Mouse (Mus musculus): ENCODE measurements around the gene Gm4871. TPM values are rescaled to one million over a fixed set of nuclear protein-coding genes. Genes with fewer than 3 reads are reported as not detected.
"Not testable (repeated sequence)": the region's sequence is repeated elsewhere in the genome, so short reads cannot be mapped to it uniquely, and the experiment has no call there.

The Gm4871 gene
- total and polyA plus RNA-seq, 2 experiments from 2014 or later = not detected

DNA sequence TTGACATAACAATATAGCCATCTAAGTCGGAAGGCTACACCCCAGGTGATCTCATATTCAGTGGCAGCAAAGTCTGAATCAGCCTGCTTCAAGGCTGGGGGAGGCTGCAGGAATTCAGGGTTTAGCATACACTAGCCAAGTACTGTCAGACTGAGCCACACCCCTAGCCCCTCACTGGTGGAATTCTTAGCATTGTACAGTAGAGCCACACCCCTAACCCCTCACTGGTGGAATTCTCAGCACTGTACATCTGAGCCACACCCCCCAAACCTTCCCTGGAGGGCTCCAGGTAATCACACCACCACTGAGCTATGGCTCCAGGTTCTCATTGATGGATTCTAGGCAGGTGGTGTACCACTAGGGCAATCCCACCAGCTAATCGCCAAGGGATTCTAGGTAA, 27.0 kb upstream of the Gm4871 start:
- no peak for DNase-seq (ENCODE audit: low spot score)
- Histone ChIP-seq H3K4me1 (ENCODE audit: insufficient read depth, low read length) (no peaks in the 10 kb centered on the region), H3K9me3 (ENCODE audit: low read length) (no peaks in the 10 kb centered on the region), H3K4me3 (ENCODE audit: low read length) (no peak overlapping the region), H3K9ac (replicated peaks; ENCODE audit: low read length) (no peak overlapping the region), H3K27ac (no peak overlapping the region), H3K27me3 (ENCODE audit: insufficient read depth, low read length) (no peaks in the 10 kb centered on the region), H3K36me3 (ENCODE audit: insufficient read depth, low read length) (no peaks in the 10 kb centered on the region), H3K4me2 (ENCODE audit: low read depth, low read length) (no peak overlapping the region)
- 69% methylated on average over 2 of the region's 2 CpGs for WGBS
- TF ChIP-seq CTCF (IDR thresholded peaks at IDR 0.05; ENCODE audit: low read depth) = no peak
- ATAC-seq = no peak

DNA sequence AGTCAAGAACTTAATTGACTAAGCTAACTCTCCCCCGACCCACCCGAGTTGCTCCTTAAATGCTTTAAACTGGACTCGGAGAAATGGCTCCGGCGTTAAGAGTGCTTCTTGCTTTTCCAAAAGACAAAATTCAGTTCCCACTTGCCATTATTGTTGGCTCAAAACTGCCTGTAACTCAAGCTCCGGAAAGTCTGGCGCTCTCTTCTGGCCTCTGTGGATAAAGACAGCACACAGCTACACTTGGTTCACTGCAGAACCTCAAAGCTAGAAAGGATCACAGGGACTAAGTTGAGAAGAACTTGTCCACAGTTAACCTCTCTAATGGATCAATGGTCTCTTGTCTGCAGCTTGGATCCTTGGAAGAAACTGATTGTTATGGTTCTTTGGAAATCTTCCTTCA, 26.2 kb upstream of the Gm4871 start:
- no peak overlapping the region for H3K4me2 ChIP-seq (ENCODE audit: low read depth, low read length)
- H3K27ac ChIP-seq = no peak overlapping the region
- 0 out of 2 replicates have a peak, but pooled peaks have one; percentile 11 for TF ChIP-seq CTCF (IDR thresholded peaks at IDR 0.05; ENCODE audit: low read depth)
- no peaks in the 10 kb centered on the region for H3K27me3 ChIP-seq (ENCODE audit: insufficient read depth, low read length)
- no peak overlapping the region for H3K9ac ChIP-seq (replicated peaks; ENCODE audit: low read length)
- no peaks in the 10 kb centered on the region for H3K9me3 ChIP-seq (ENCODE audit: low read length)
- no peak overlapping the region for H3K4me3 ChIP-seq (ENCODE audit: low read length)
- WGBS = 85% methylated on average over 7 of the region's 7 CpGs
- no peak for ATAC-seq
- no peaks in the 10 kb centered on the region for H3K4me1 ChIP-seq (ENCODE audit: insufficient read depth, low read length)
- H3K36me3 ChIP-seq (ENCODE audit: insufficient read depth, low read length) = no peaks in the 10 kb centered on the region
- DNase-seq (ENCODE audit: low spot score) = no peak

DNA sequence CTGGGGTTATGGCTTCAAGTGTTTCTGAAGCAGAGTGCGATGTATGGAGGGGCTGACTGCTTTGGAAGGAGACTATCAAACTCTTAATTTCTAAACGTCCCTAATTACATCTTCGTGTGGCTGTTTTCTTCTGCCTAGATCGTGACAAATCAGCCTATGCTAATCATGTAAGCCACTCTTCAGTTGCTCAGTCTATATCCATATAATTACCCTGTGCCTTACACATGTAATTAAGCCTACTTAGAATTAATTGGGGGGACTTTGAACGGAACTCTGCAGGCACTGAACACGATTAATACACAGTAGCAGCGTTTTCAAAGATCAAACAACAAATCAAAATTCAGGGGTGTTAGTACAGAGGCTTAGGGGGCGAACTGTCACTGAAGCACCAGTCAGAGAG, 25.4 kb upstream of the Gm4871 start:
- Histone ChIP-seq H3K9me3 (ENCODE audit: low read length) (no peaks in the 10 kb centered on the region), H3K9ac (replicated peaks; ENCODE audit: low read length) (no peak overlapping the region), H3K4me3 (ENCODE audit: low read length) (no peak overlapping the region), H3K4me1 (ENCODE audit: insufficient read depth, low read length) (no peaks in the 10 kb centered on the region), H3K36me3 (ENCODE audit: insufficient read depth, low read length) (no peaks in the 10 kb centered on the region), H3K27me3 (ENCODE audit: insufficient read depth, low read length) (no peaks in the 10 kb centered on the region), H3K27ac (no peak overlapping the region), H3K4me2 (ENCODE audit: low read depth, low read length) (no peak overlapping the region)
- DNase-seq (ENCODE audit: low spot score) (no peak), ATAC-seq (no peak)
- no peak for TF ChIP-seq CTCF (IDR thresholded peaks at IDR 0.05; ENCODE audit: low read depth)
- WGBS = 76% methylated on average over 8 of the region's 8 CpGs

DNA sequence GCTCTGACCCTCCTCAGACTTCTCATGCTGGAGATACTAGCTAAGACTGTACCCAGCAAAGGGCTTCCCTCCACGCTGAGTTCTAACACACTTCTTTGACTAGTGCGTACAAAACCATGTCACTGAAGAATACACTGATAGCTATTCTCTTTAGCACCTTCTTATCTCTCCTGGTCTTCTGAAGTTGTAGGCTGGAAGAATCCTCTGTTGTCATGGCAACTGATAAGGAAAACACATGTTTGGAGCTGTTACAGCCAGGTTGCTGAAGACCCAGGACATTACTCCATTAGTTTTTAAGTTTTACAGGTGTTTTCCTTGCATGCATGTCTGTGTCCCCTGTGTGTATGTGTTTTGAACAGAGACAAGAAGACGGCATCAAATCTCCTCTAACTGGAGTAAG, 21.6 kb upstream of the Gm4871 start:
- not testable (repeated sequence) for H3K4me1 ChIP-seq (ENCODE audit: insufficient read depth, low read length)
- whole genome bisulfite sequencing = 81% methylated on average over 3 of the region's 3 CpGs

DNA sequence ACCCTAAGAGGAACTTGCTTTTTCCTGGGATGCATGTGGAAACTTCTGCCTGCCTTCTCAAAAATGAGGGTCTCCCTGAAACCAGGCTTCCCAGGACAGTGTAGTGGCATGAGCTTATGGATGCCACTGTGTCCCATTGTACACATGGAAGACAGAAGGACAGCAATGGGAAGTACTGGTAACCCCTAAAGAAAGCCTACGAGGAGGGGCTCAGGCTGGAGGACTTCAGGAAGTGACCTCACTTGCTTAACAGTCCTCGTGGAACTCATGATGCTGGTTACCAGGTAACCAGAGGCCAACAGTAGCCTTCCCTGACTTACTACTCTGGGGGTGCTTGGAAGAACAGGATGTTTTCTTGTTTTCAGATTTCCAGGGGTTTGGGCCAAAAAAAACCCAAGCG, 10.1 kb upstream of the Gm4871 start, which contains the start of gene 1700018F24Rik:
Gene 1700018F24Rik, plus strand, starts transcription at position 301 of the 400 bp plus-strand sequence.
- WGBS = 73% methylated on average over 3 of the region's 3 CpGs
- H3K9ac ChIP-seq (replicated peaks; ENCODE audit: low read length); DNase-seq (ENCODE audit: low spot score): not testable (repeated sequence)

More for the DNA sequence above, 21.6 kb upstream of the Gm4871 start:
- ATAC-seq; H3K9me3 ChIP-seq (ENCODE audit: low read length); H3K9ac ChIP-seq (replicated peaks; ENCODE audit: low read length); H3K36me3 ChIP-seq (ENCODE audit: insufficient read depth, low read length); H3K27ac ChIP-seq; DNase-seq (ENCODE audit: low spot score); H3K27me3 ChIP-seq (ENCODE audit: insufficient read depth, low read length); H3K4me3 ChIP-seq (ENCODE audit: low read length); H3K4me2 ChIP-seq (ENCODE audit: low read depth, low read length): not testable (repeated sequence)

DNA sequence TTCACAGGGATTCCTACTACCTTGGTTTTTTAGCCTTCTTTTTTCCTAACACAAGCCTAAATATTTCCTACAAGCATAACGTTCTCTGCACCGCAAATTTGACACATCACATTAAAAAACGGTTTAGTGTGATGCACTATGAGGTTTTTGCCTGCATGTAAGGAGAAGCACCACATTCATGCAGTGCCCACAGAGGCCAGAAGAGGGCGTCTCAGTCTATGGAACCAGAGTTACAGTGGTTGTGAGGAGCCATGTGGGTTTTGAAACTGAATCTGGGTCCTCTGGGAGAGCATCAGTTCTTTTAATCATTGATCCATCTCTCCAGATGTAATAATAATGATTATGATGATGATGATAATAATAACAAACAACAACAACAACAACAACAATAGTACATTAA, 9.1 kb upstream of the Gm4871 start:
- Histone ChIP-seq H3K9ac (replicated peaks; ENCODE audit: low read length) (no peak overlapping the region), H3K36me3 (ENCODE audit: insufficient read depth, low read length) (no peaks in the 10 kb centered on the region), H3K4me2 (ENCODE audit: low read depth, low read length) (no peak overlapping the region), H3K9me3 (ENCODE audit: low read length) (no peaks in the 10 kb centered on the region), H3K27me3 (ENCODE audit: insufficient read depth, low read length) (no peaks in the 10 kb centered on the region), H3K27ac (no peak overlapping the region), H3K4me3 (ENCODE audit: low read length) (no peak overlapping the region), H3K4me1 (ENCODE audit: insufficient read depth, low read length) (no peaks in the 10 kb centered on the region)
- 48% methylated on average over 4 of the region's 4 CpGs for WGBS
- TF ChIP-seq CTCF (IDR thresholded peaks at IDR 0.05; ENCODE audit: low read depth) = peak; percentile 42
- ATAC-seq (no peak), DNase-seq (ENCODE audit: low spot score) (peak; percentile 9)

More for the DNA sequence above, 10.1 kb upstream of the Gm4871 start, which contains the start of gene 1700018F24Rik:
- not testable (repeated sequence) for H3K27ac ChIP-seq; H3K27me3 ChIP-seq (ENCODE audit: insufficient read depth, low read length); H3K9me3 ChIP-seq (ENCODE audit: low read length); H3K4me2 ChIP-seq (ENCODE audit: low read depth, low read length); H3K4me3 ChIP-seq (ENCODE audit: low read length); H3K4me1 ChIP-seq (ENCODE audit: insufficient read depth, low read length); ATAC-seq; H3K36me3 ChIP-seq (ENCODE audit: insufficient read depth, low read length)

DNA sequence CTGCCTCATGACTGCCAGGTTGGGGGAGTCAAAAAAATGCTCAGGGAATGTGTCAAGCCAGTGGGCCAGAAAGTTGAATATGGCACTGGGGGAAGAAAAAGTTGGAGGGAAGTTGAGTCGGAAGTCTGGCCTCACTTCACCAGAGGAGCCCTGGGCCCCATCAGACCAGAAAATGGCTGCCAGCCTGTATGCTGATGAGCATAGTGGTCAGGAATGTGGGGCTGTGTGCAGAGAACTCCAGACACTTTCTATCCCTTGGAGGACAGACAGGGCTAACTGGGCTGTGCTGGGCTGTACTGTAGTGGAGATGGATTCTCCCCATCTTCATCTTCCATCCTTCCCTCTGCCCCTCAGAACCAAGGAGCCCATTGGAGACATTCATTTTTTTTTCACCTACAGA, 2.1 kb downstream of the Gm4871 start:
- not testable (repeated sequence) for H3K9me3 ChIP-seq (ENCODE audit: low read length); H3K4me2 ChIP-seq (ENCODE audit: low read depth, low read length); H3K4me1 ChIP-seq (ENCODE audit: insufficient read depth, low read length); H3K9ac ChIP-seq (replicated peaks; ENCODE audit: low read length); H3K36me3 ChIP-seq (ENCODE audit: insufficient read depth, low read length); H3K4me3 ChIP-seq (ENCODE audit: low read length); ATAC-seq; DNase-seq (ENCODE audit: low spot score); H3K27me3 ChIP-seq (ENCODE audit: insufficient read depth, low read length); H3K27ac ChIP-seq
- 76% methylated on average over 1 of the region's 1 CpGs for WGBS

DNA sequence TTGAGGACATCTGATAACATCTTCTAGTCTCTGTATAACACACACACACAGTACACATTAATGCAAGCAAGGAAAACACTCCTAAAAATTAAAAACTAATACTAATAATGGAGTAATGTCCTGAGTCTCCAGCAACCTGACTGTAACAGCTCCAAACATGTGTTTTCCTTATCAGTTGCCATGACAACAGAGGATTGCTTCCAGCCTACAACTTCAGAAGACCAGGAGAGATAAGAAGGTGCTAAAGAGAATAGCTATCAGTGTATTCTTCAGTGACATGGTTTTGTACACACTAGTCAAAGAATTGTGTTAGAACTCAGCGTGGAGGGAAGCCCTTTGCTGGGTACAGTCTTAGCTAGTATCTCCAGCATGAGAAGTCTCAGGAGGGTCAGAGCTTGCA, 11.8 kb downstream of the Gm4871 start:
- WGBS = 73% methylated on average over 1 of the region's 1 CpGs
- H3K9me3 ChIP-seq (ENCODE audit: low read length); H3K9ac ChIP-seq (replicated peaks; ENCODE audit: low read length); H3K4me1 ChIP-seq (ENCODE audit: insufficient read depth, low read length); H3K4me2 ChIP-seq (ENCODE audit: low read depth, low read length); H3K36me3 ChIP-seq (ENCODE audit: insufficient read depth, low read length); ATAC-seq; H3K4me3 ChIP-seq (ENCODE audit: low read length); H3K27me3 ChIP-seq (ENCODE audit: insufficient read depth, low read length); H3K27ac ChIP-seq: not testable (repeated sequence)
- DNase-seq (ENCODE audit: low spot score) = peak; percentile 8

DNA sequence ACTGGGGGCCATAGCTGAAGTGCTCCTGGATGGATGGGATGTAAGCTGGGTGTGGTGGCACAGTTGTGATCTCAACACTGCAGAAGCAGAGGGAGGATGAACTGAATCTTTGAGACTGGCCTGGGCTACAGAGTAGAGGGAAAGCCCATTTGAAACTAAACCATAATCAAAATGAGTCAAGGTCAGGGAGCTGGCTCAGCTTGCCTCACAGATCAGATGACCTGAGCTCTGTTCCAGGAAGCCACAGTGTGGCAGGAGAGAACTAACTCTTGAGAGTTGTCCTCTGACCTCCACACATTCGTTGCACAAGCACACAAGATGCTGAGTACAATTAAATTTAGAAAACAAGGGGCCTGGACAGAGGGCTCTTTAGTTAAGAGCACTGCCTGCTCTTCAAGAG, 12.3 kb downstream of the Gm4871 start:
- ATAC-seq = not testable (repeated sequence)

More for the DNA sequence above, 12.3 kb downstream of the Gm4871 start:
- not testable (repeated sequence) for H3K4me1 ChIP-seq (ENCODE audit: insufficient read depth, low read length); H3K4me3 ChIP-seq (ENCODE audit: low read length); DNase-seq (ENCODE audit: low spot score); H3K9me3 ChIP-seq (ENCODE audit: low read length); H3K27ac ChIP-seq; H3K4me2 ChIP-seq (ENCODE audit: low read depth, low read length); H3K36me3 ChIP-seq (ENCODE audit: insufficient read depth, low read length); H3K9ac ChIP-seq (replicated peaks; ENCODE audit: low read length); H3K27me3 ChIP-seq (ENCODE audit: insufficient read depth, low read length)
- WGBS = 50% methylated on average over 1 of the region's 1 CpGs

Measured in hindbrain, postnatal 0 days (tissue).